Mouse (Mus musculus): ENCODE measurements at regions not wholly inside any gene's neighbourhood (a gene's known extent, or its start where the extent isn't known, plus 50 kb on each side); places are given as distances from the start of the nearest gene placed in this dataset.

- no peak for DNase-seq (ENCODE audit: low spot score)
Measured at GRCm38 (mm10) chr10:84183239-84183638, 257.2 kb downstream of the Nuak1 start.

- no peak for DNase-seq (ENCODE audit: low spot score)
Measured at GRCm38 (mm10) chr10:84186466-84186865, 253.9 kb downstream of the Nuak1 start.

DNA sequence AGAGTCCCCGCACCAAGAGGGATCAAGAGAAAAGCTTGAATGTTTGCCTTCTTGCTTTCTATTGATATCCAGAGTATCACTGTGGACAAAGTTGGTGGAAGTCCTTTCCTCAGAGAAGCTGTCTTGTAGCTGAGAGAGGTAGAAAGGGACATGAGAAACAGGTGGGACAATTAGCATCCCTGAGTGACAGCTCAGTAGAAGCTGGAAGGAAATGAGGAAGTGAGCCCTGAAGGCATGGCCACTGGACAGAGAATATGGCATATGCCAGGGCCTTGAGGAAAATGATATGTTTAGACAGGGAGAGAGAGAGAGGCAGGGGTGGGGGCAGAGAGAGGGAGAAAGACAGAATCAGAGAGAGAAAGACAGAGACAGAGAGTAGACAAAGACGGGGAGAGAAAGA, 241.4 kb downstream of the Nuak1 start:
- no peak for DNase-seq (ENCODE audit: low spot score)

- no peak for DNase-seq (ENCODE audit: low spot score)
Measured at GRCm38 (mm10) chr10:84201785-84202184, 238.6 kb downstream of the Nuak1 start.

DNA sequence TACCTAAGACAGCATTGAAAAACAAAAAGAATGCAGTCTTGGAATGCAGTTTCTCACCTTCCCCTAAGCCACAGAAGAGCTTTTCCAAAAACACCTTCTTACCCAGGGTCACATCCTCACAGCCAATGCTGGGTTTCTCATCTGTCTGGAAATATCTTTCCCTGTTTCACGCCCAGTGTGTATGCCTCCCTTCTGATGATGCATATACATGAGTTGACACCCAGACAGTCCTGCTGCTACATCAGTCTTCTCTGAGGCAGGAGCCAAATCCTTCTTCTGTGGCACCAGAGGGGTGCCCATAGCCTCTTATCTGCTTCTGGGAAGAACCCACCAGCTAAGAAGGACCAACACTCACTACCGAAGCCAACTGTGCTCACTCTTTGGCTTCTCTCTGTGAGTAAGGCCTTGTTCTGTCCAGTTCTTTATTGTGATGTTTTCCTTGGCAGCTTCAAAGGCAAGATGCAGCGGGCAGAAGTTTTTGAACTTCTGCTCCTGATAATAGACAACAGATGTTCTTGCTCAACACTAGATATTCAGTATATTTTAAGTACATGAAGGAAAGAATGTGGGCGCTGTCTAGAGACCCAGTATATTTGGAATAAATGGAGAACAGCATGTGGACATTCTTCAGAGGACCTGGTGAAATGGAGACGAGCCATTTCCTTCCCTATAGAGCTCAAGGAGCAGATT, 228.2 kb downstream of the Nuak1 start:
- no peak for DNase-seq (ENCODE audit: low spot score)

DNA sequence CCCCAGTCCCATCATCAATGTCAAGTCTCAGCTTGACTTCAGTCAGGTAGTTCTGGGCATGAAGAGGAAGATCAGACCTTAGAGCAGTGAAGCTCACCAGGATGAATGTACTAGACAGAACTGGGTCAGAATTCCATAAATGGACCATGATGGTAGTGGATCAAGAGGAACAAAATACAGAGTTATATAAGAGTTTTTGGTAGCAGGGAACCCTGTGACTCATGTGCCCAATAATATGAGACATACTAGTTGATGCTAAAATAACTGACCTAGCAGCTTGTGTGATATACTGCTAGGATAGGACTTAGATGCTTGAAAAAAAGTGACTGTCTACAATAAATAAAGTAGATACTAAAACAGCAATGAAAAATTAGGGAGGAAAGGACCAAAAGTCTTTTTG, 225.6 kb downstream of the Nuak1 start:
- DNase-seq (ENCODE audit: low spot score) = no peak

GRCm38 (mm10) chr10:84229224-84229921, 211.0 kb downstream of the Nuak1 start:
- no peak for DNase-seq (ENCODE audit: low spot score)

- DNase-seq (ENCODE audit: low spot score) = peak; percentile 81
Measured at GRCm38 (mm10) chr10:84230011-84230781, 210.2 kb downstream of the Nuak1 start.

DNA sequence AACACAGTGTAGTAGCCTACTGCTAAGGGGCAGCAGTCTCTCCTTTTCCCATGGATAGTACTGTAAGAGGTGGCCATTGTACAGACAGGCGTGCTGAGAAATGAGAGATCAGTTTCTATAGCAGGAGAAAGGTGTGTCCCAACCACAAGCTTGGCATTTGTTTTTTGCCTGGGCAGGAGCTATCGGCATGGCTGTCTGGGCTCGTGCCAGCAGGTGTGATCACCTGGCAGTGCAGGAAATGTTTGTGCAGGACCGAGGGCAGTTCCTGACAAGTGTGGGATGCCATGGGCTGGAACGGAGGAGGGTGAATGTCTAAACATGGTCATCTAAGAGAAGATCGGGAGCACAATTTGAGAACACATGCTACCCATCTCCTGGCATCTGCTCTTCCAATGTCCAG, 205.4 kb downstream of the Nuak1 start:
- DNase-seq (ENCODE audit: low spot score) = no peak

DNA sequence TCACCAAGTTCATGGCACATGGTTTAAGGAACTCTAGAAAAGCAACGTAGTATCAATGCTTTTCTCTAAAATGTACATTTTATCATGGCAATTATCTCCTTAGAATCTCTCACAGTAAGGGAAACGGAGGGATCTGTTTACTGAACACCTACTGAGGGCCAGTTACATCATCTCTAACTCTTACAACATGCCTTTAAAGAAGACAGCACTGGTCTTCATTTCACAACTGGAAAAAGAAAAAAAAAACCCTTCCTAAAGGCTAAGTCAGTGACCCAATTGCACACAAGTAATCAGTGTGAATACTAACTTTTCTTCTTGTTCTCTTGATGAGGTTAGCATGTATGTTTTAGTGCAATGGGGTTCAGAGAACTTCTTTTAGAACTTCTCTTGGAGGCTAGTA, 204.2 kb downstream of the Nuak1 start:
- no peak for DNase-seq (ENCODE audit: low spot score)

DNA sequence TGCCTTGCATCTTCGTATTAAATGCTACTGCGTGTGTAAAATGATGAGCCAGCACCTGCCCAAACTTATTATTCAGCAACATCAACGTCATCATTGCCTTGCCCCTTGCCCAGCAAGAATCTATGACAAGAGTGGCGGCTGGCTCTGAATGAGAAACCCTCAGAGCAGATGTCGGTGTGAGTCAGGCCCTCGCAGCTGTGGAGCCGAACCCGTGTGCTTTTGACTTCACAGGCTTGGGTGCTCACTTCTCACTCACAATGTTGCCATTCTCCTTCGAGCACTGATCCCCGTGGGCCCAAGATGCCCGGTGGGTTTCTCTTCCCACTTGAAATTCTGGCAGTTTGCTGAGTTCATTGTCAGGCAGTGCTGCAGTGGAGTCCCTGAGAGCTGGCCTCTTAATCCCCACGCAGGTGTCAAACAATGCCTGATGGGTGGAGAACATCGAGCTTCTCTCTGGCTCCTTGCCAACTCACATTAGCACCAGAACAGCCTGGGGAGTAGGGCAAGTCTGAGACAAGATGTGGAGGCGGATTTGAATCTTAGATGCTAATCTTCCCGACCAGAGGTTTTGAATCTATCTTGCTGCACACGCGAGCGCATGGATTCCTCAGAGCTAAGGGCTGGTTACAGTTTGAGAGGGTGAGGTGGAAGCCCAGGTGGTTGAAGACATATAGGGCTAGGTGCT, 202.0 kb downstream of the Nuak1 start:
- no peak for DNase-seq (ENCODE audit: low spot score)

DNA sequence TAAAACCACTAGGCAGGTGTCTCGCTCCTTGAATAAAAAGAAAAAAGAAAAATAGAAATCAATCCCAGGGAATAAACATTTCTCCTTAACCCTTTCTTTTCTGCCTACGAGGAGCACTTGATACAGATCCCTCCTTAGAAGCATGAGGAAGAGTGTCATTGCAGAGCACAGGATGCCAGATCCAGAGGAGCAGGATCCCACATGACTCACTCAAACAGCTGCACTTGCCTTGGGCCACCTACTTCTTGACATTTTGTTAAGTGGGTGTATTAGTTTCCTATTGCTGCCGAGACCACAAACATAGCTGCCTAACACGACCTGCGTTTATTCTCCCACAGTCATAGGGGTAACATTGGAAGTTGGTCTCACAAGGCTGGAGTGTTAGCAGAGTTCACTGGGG, 197.1 kb downstream of the Nuak1 start:
- DNase-seq (ENCODE audit: low spot score) = no peak

GRCm38 (mm10) chr10:84249346-84249745, 191.1 kb downstream of the Nuak1 start:
- DNase-seq (ENCODE audit: low spot score) = no peak

DNA sequence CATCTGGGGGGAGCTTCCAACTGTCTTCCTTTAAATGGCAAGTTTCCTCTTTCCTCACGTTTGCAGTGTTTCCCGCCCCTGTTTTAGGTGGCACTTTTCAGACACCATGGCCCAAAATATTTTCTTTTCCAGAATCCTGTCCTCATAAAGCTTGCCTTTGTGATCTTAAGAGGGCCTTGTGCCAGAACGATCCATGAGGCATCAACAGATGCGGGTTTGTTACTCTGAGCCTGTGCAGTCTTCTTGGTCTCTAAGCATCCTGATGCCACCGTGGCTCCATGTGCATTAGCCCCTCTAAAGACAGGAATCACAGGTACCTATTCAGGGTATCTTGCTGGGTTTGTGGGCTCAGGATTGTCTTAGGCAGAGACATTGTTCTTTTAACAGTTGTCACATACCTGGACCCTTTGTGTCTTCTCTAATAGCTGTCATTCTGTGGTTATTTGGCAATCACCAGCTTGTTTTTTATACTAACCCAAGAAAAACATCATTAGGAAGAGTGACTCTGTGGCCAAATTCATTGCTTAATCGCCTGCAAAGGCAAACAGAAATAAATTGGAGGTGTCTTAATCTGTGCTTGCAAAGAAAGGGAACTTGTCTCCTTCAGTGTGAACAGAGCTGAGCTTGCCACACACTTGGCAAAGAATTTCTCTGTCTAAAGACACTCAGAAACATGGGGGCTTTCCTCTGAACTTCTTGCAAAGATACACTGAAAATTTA, 179.3 kb downstream of the Nuak1 start:
- no peak for DNase-seq (ENCODE audit: low spot score)

DNA sequence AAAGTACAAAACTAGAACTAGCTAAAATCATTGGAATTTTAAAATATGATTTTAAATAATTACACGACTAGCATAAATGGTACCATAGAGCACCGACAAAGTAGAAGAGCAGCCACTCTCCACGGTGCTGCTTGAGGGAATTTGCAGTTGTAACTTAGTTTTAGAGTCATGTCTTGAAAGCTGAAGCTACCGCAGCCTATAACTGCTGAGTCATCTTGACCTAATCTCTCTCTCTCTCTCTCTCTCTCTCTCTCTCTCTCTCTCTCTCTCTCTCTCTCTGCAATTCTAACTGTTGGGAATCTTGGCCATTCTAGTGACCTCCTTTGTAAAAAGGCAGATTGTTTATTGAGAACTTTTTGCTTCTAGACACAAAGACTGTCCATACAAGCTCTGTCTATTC, 177.5 kb downstream of the Nuak1 start:
- no peak for DNase-seq (ENCODE audit: low spot score)

DNA sequence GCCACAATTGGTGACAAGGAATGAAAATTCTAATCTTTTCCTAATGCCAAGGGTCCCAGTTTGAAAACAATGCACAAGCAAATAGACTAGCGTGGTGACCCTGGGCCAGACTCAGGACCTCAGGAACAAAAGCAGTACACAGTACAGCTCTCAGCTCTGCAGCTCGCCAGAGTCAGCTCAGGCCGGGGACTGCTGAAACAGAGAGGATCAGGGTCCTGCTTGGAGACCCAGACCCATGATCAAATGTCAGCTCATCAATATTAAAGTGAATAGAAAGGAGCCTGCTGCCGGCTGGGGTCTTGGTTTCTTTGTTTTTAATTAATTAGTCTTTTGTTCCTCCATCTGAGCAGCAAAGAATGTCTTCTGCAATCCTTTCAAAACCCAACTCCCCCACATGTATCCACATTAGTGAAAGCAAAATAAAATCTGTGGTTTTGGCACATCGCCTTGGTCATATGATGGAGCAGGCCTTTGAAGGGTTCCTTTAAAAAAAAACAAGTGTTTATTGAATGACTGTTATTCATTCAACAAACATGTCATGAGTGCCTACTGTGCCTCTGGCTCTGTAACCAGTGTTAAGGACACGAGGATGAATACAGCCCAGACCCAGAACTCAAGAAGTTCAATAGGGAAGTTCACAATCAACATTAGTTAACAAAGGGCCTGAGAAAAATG, 154.4 kb downstream of the Nuak1 start:
- DNase-seq (ENCODE audit: low spot score) = no peak

DNA sequence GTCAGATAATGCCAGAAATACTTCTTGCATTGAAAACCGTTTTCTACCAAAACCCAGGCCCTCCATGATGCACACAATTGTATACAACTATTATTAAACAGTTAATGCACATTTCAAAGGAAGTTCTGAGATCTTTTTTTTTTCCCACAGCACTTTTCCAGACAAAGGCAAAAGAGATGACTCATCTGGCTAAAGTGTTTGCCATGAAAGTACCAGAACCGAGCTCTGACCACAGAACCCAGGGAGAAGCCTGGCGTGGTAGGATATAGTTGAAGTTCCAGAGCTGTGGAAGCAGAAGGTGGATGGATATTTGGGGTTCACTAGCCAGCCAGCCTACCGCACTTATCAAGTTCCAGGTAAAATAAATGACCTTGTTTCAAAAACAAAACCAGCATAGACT, 146.0 kb downstream of the Nuak1 start:
- DNase-seq (ENCODE audit: low spot score) = no peak

- no peak for DNase-seq (ENCODE audit: low spot score)
Measured at GRCm38 (mm10) chr10:84296168-84296567, 144.2 kb downstream of the Nuak1 start.

- peak; percentile 49 for DNase-seq (ENCODE audit: low spot score)
Measured at GRCm38 (mm10) chr10:84301561-84301960, 138.8 kb downstream of the Nuak1 start.

GRCm38 (mm10) chr10:84302821-84303520, 137.4 kb downstream of the Nuak1 start:
- no peak for DNase-seq (ENCODE audit: low spot score)
